In genomic region chr15:101246231-101247154, GRCm38 (mm10) we compare ENCODE assay signal across 7 mouse cellular contexts. TPM values are rescaled to one million over a fixed set of nuclear protein-coding genes. Genes with fewer than 3 reads are reported as not detected.
A peak's percentile ranks its signal among the peaks of the same experiment; 100 is the strongest.
DNase-seq lines count a peak whose midpoint lies in the region; ATAC-seq lines count a peak whose summit lies in the region.

No protein-coding gene starts in this region.

- H3K4me2 ChIP-seq in intestine, embryonic 16.5 days (ENCODE audit: low read depth, low read length): peak overlapping the region; percentile 65
- H3K4me2 ChIP-seq in midbrain, embryonic 11.5 days: peak overlapping the region; percentile 57

- H3K9ac ChIP-seq in intestine, embryonic 16.5 days (ENCODE audit: low read depth, low read length): peak overlapping the region; percentile 71
- H3K9ac ChIP-seq in midbrain, embryonic 11.5 days (ENCODE audit: low read length): peak overlapping the region; percentile 68

- H3K9me3 ChIP-seq in intestine, embryonic 16.5 days (ENCODE audit: control insufficient read depth, low read length): no peaks in the 10 kb centered on the region
- no peaks in the 10 kb centered on the region for H3K9me3 ChIP-seq in midbrain, embryonic 11.5 days (ENCODE audit: control insufficient read depth, low read length)

- peaks cover 26% of the 10 kb centered on the region for H3K4me1 ChIP-seq in intestine, embryonic 16.5 days (ENCODE audit: control insufficient read depth, insufficient read depth, low read length)
- H3K4me1 ChIP-seq in midbrain, embryonic 11.5 days (ENCODE audit: control insufficient read depth, insufficient read depth, low read length): peaks cover 5% of the 10 kb centered on the region

- H3K27ac ChIP-seq in intestine, embryonic 16.5 days (ENCODE audit: low read length): peak overlapping the region; percentile 78
- peak overlapping the region; percentile 35; the same call in 1 of the 2 replicates for H3K27ac ChIP-seq in midbrain, embryonic 11.5 days (ENCODE audit: low read depth, low read length)

- peak overlapping the region; percentile 50 for H3K4me3 ChIP-seq in intestine, embryonic 16.5 days (ENCODE audit: low read length)
- H3K4me3 ChIP-seq in midbrain, embryonic 11.5 days (ENCODE audit: low read depth, low read length): peak overlapping the region; percentile 30

- peak; percentile 98 for DNase-seq in adrenal gland, adult 8-10 months
- DNase-seq in embryo, embryonic 9.5 days (ENCODE audit: extremely low spot score): peak; percentile 95
- DNase-seq in gastrocnemius, postnatal 4 days (ENCODE audit: low spot score in 2 of 2): peak; percentile 87 to 92
- peak; percentile 95 for DNase-seq in left cerebral cortex, postnatal 36 days (ENCODE audit: low spot score in 2 of 2)
- peak; percentile 99 for DNase-seq in midbrain, embryonic 11.5 days (ENCODE audit: low spot score, missing footprints)
- peak; percentile 100 for DNase-seq in skeletal muscle tissue, adult 2 months (ENCODE audit: low read depth, low spot score)

- no peaks in the 10 kb centered on the region for H3K36me3 ChIP-seq in intestine, embryonic 16.5 days (ENCODE audit: control insufficient read depth, insufficient read depth, low read length)
- no peaks in the 10 kb centered on the region for H3K36me3 ChIP-seq in midbrain, embryonic 11.5 days (ENCODE audit: control insufficient read depth, insufficient read depth, low read length)

- intact Hi-C loops in left cerebral cortex, postnatal 36 days (cut with DNase I): loop anchor here (1.0 to 2.0 kb wide), 2 partner anchors 8 to 20 kb away; partner anchors contain the start of gene Nr4a1

- ATAC-seq in intestine, embryonic 16.5 days: peak; percentile 98
- peak; percentile 99 for ATAC-seq in midbrain, embryonic 11.5 days (ENCODE audit: low FRiP score)

- no peaks in the 10 kb centered on the region for H3K27me3 ChIP-seq in intestine, embryonic 16.5 days (replicated peaks; ENCODE audit: control insufficient read depth, insufficient read depth, low read length)
- H3K27me3 ChIP-seq in midbrain, embryonic 11.5 days (ENCODE audit: control insufficient read depth, insufficient read depth, low read length): no peaks in the 10 kb centered on the region; the same call in 1 of the 2 replicates

- WGBS in intestine, embryonic 16.5 days: 2% methylated on average over 56 of the region's 56 CpGs
- 3% methylated on average over 56 of the region's 56 CpGs for WGBS in midbrain, embryonic 11.5 days

RNA-seq across cellular contexts. Expression of gene Nr4a1, which starts 7.6 kb away (rescaled TPM):
- total RNA-seq in adrenal gland, adult 8-10 months (2022): 100 to 1,000 TPM in 2 of 4 experiments, 10 to 100 TPM in 2; 42.9 to 895 (median 124) TPM
- 10 to 100 TPM; 25.3 to 26.0 TPM for total RNA-seq in gastrocnemius, postnatal 4 days (2021)
- 8.6 and 10.0 TPM in 2 replicates for polyA plus RNA-seq in intestine, embryonic 16.5 days (2015; fragmentation: Nextera tagmentation; extraction: Ambion mirVana)
- 100 to 1,000 TPM in 1 of 2 experiments, 10 to 100 TPM in 1; 60.5 to 156 TPM for total RNA-seq in left cerebral cortex, postnatal 36 days (2021)
- 1.3 TPM in 2 replicates for polyA plus RNA-seq in midbrain, embryonic 11.5 days (2014; fragmentation: Nextera tagmentation; extraction: Ambion mirVana)

RNA-seq across cellular contexts. Expression of gene Grasp, which starts 22.5 kb away (rescaled TPM):
- 10 to 100 TPM in 3 of 4 experiments, 1 to 10 TPM in 1; 8.8 to 19.6 (median 17.1) TPM for total RNA-seq in adrenal gland, adult 8-10 months (2022)
- total RNA-seq in gastrocnemius, postnatal 4 days (2021): 10 to 100 TPM; 14.1 to 14.7 TPM
- polyA plus RNA-seq in intestine, embryonic 16.5 days (2015; fragmentation: Nextera tagmentation; extraction: Ambion mirVana): 2.3 and 2.8 TPM in 2 replicates
- 10 to 100 TPM; 76.3 to 89.5 TPM for total RNA-seq in left cerebral cortex, postnatal 36 days (2021)
- 3.6 and 4.5 TPM in 2 replicates for polyA plus RNA-seq in midbrain, embryonic 11.5 days (2014; fragmentation: Nextera tagmentation; extraction: Ambion mirVana)

RNA-seq across cellular contexts. Expression of gene Atg101, which starts 37.6 kb away (rescaled TPM):
- 10 to 100 TPM; 31.4 to 48.9 (median 37.0) TPM for total RNA-seq in adrenal gland, adult 8-10 months (2022)
- 10 to 100 TPM; 24.8 to 25.8 TPM for total RNA-seq in gastrocnemius, postnatal 4 days (2021)
- 58.3 and 67.1 TPM in 2 replicates for polyA plus RNA-seq in intestine, embryonic 16.5 days (2015; fragmentation: Nextera tagmentation; extraction: Ambion mirVana)
- total RNA-seq in left cerebral cortex, postnatal 36 days (2021): 10 to 100 TPM; 43.5 to 45.5 TPM
- 57.9 and 67.4 TPM in 2 replicates for polyA plus RNA-seq in midbrain, embryonic 11.5 days (2014; fragmentation: Nextera tagmentation; extraction: Ambion mirVana)

RNA-seq across cellular contexts. Expression of gene 6030408B16Rik, which starts 46.5 kb away (rescaled TPM):
- total RNA-seq in adrenal gland, adult 8-10 months (2022): under 1 TPM; 0.49 to 0.91 (median 0.71) TPM
- under 1 TPM in 1 of 2 experiments, not detected in 1; 0.59 TPM for total RNA-seq in gastrocnemius, postnatal 4 days (2021)
- polyA plus RNA-seq in intestine, embryonic 16.5 days (2015; fragmentation: Nextera tagmentation; extraction: Ambion mirVana): 3.6 and 4.4 TPM in 2 replicates
- under 1 TPM; 0.27 to 0.37 TPM for total RNA-seq in left cerebral cortex, postnatal 36 days (2021)
- polyA plus RNA-seq in midbrain, embryonic 11.5 days (2014; fragmentation: Nextera tagmentation; extraction: Ambion mirVana): 0.33 TPM in 1 of 2 replicates, not detected in the other

Comparison
In these comparisons a context has a peak if more than half of its experiments do, and no peak if none do; other contexts are left out.
1. Peak in every context shown above with its lines: DNase-seq, ATAC-seq, H3K4me3 ChIP-seq and H3K27ac ChIP-seq.